Mouse (Mus musculus) liver, embryonic 11.5 days (tissue): ENCODE data around the gene Tbx1. TPM values are rescaled to one million over a fixed set of nuclear protein-coding genes. Genes with fewer than 3 reads are reported as not detected.

ENCODE experiments used
- ATAC-seq: fragments of 200-750 bp; cut with Nextera tagmentation; replicated peaks from 2 replicates; pipeline ENCODE4 v1.8.0; 2017; ENCODE audit warnings: moderate number of reproducible peaks, mild to moderate bottlenecking, moderate TSS enrichment, moderate library complexity; ENCODE audit not compliant: low FRiP score
- DNase-seq: peaks from one replicate; pipeline ENCODE4 v3.0.0-alpha.2; 2017; ENCODE audit warnings: low spot score
- H3K27ac ChIP-seq: fragments of 300-500 bp; sonication (generic); 2 replicates; pipeline ENCODE4 v1.5.1; 2014; ENCODE audit warnings: mild to moderate bottlenecking, low read depth, low read length, control low read depth
- H3K27me3 ChIP-seq: fragments of 300-500 bp; sonication (generic); replicated peaks from 2 replicates; pipeline ENCODE4 v1.6.1; 2014; ENCODE audit warnings: low read length, mixed read lengths; ENCODE audit not compliant: control insufficient read depth, insufficient read depth
- H3K36me3 ChIP-seq: fragments of 300-500 bp; sonication (generic); 2 replicates; pipeline ENCODE4 v1.6.1; 2014; ENCODE audit warnings: mild to moderate bottlenecking, low read length, moderate library complexity, mixed read lengths; ENCODE audit not compliant: control insufficient read depth, insufficient read depth
- H3K4me1 ChIP-seq: fragments of 300-500 bp; sonication (generic); replicated peaks from 2 replicates; pipeline ENCODE4 v1.6.1; 2014; ENCODE audit warnings: low read length, mixed read lengths; ENCODE audit not compliant: control insufficient read depth, insufficient read depth
- H3K4me2 ChIP-seq: fragments of 300-500 bp; sonication (generic); 2 replicates; pipeline ENCODE4 v1.6.1; 2014; ENCODE audit warnings: mild to moderate bottlenecking, control low read depth, moderate library complexity
- H3K4me3 ChIP-seq: fragments of 300-500 bp; sonication (generic); 2 replicates; pipeline ENCODE4 v1.5.1; 2014; ENCODE audit warnings: low read depth, low read length, control low read depth
- H3K9ac ChIP-seq: fragments of 300-500 bp; sonication (generic); 2 replicates; pipeline ENCODE4 v1.6.1; 2014; ENCODE audit warnings: low read depth, low read length, control low read depth
- H3K9me3 ChIP-seq: fragments of 300-500 bp; sonication (generic); 2 replicates; pipeline ENCODE4 v1.6.1; 2016; ENCODE audit warnings: low read length, inconsistent platforms, mixed read lengths; ENCODE audit not compliant: control insufficient read depth
- WGBS: fragments of 180-500 bp; shearing (Covaris S2); extraction: QIAGEN DNeasy Blood & Tissue Kit; methylation state at CpG from one replicate; pipeline ENCODE4 v1.1.7; 2014; 5-methylcytosine and 5-hydroxymethylcytosine counted together
- polyA plus RNA-seq: library from polyadenylated mRNA; unstranded; fragments of >200 nt; fragmentation: Nextera tagmentation; extraction: Ambion mirVana; gene quantifications from 2 replicates; pipeline ENCODE4 v1.2.1, GENCODE M21; 2014

Tbx1 gene
- polyA plus RNA-seq, 1 experiment from 2014 or later, result 0.43 TPM

GRCm38 (mm10) chr16:18586906-18587546 is 3.4 kb downstream of the Tbx1 start:
- no peak for DNase-seq
- H3K27me3 ChIP-seq, result peaks cover 100% of the 10 kb centered on the region
- under 1% methylated on average over 41 of the region's 62 CpGs for WGBS
- H3K9me3 ChIP-seq, result no peaks in the 10 kb centered on the region
- peak overlapping the region; percentile 46 for H3K4me3 ChIP-seq
- no peak overlapping the region for H3K27ac ChIP-seq
- H3K9ac ChIP-seq, result no peak overlapping the region
- peaks cover 21% of the 10 kb centered on the region for H3K4me1 ChIP-seq
- no peak for ATAC-seq
- no peaks in the 10 kb centered on the region for H3K36me3 ChIP-seq
- peak overlapping the region; percentile 63 for H3K4me2 ChIP-seq

GRCm38 (mm10) chr16:18586076-18586905 is 4.2 kb downstream of the Tbx1 start:
- peak overlapping the region; percentile 63 for H3K4me2 ChIP-seq
- peaks cover 21% of the 10 kb centered on the region for H3K4me1 ChIP-seq
- peak; percentile 62 for DNase-seq
- no peak overlapping the region for H3K27ac ChIP-seq
- H3K36me3 ChIP-seq, result no peaks in the 10 kb centered on the region
- peaks cover 100% of the 10 kb centered on the region for H3K27me3 ChIP-seq
- no peak overlapping the region for H3K9ac ChIP-seq
- H3K4me3 ChIP-seq, result peak overlapping the region; percentile 46
- WGBS, result 3% methylated on average over 75 of the region's 83 CpGs
- ATAC-seq, result no peak
- H3K9me3 ChIP-seq, result no peaks in the 10 kb centered on the region

- Histone ChIP-seq H3K27ac (no peak overlapping the region), H3K27me3 (peaks cover 100% of the 10 kb centered on the region), H3K4me3 (no peak overlapping the region), H3K9me3 (no peaks in the 10 kb centered on the region), H3K36me3 (no peaks in the 10 kb centered on the region), H3K4me1 (peaks cover 15% of the 10 kb centered on the region), H3K4me2 (no peak overlapping the region), H3K9ac (no peak overlapping the region)
- ATAC-seq (no peak), DNase-seq (peak; percentile 57)
- 11% methylated on average over 10 of the region's 10 CpGs for WGBS
Measured at GRCm38 (mm10) chr16:18585676-18586075, 4.8 kb downstream of the Tbx1 start.

GRCm38 (mm10) chr16:18584901-18585510 is 5.5 kb downstream of the Tbx1 start:
- no peak for ATAC-seq
- Histone ChIP-seq H3K4me2 (no peak overlapping the region), H3K36me3 (no peaks in the 10 kb centered on the region), H3K27ac (no peak overlapping the region), H3K4me3 (no peak overlapping the region), H3K9me3 (no peaks in the 10 kb centered on the region), H3K4me1 (peaks cover 11% of the 10 kb centered on the region), H3K9ac (no peak overlapping the region), H3K27me3 (peaks cover 100% of the 10 kb centered on the region)
- 24% methylated on average over 10 of the region's 10 CpGs for whole genome bisulfite sequencing
- DNase-seq, result no peak

- Histone ChIP-seq H3K4me3 (no peak overlapping the region), H3K27me3 (peaks cover 96% of the 10 kb centered on the region), H3K9ac (no peak overlapping the region), H3K27ac (no peak overlapping the region), H3K36me3 (no peaks in the 10 kb centered on the region), H3K4me2 (no peak overlapping the region), H3K9me3 (no peaks in the 10 kb centered on the region), H3K4me1 (peaks cover 9% of the 10 kb centered on the region)
- 24% methylated on average over 10 of the region's 10 CpGs for WGBS
- ATAC-seq (no peak), DNase-seq (no peak)
Measured at GRCm38 (mm10) chr16:18583673-18584357, 6.7 kb downstream of the Tbx1 start.

GRCm38 (mm10) chr16:18583169-18583568 is 7.3 kb downstream of the Tbx1 start:
- Histone ChIP-seq H3K27me3 (peaks cover 95% of the 10 kb centered on the region), H3K9me3 (no peaks in the 10 kb centered on the region), H3K4me3 (no peak overlapping the region), H3K4me2 (no peak overlapping the region), H3K9ac (no peak overlapping the region), H3K4me1 (peaks cover 9% of the 10 kb centered on the region), H3K36me3 (no peaks in the 10 kb centered on the region), H3K27ac (no peak overlapping the region)
- DNase-seq (no peak), ATAC-seq (no peak)
- WGBS, result 15% methylated on average over 10 of the region's 10 CpGs

- Histone ChIP-seq H3K27me3 (peaks cover 95% of the 10 kb centered on the region), H3K27ac (no peak overlapping the region), H3K4me2 (peak overlapping the region; percentile 59), H3K9me3 (no peaks in the 10 kb centered on the region), H3K4me3 (peak overlapping the region; percentile 41), H3K9ac (no peak overlapping the region), H3K4me1 (peaks cover 9% of the 10 kb centered on the region), H3K36me3 (no peaks in the 10 kb centered on the region)
- 3% methylated on average over 47 of the region's 67 CpGs for WGBS
- DNase-seq (no peak), ATAC-seq (no peak)
Measured at GRCm38 (mm10) chr16:18582426-18583148, 7.9 kb downstream of the Tbx1 start.
